Mouse (Mus musculus) large intestine, adult 2 months (tissue): Measurements from ENCODE around the gene Camkmt. TPM values are rescaled to one million over a fixed set of nuclear protein-coding genes. Genes with fewer than 3 reads are reported as not detected.

Source experiments
- DNase-seq: peaks from one replicate; pipeline ENCODE4 v3.0.0-alpha.2; 2012; ENCODE audit warnings: low read depth, low spot score
- WGBS: fragments of 180-500 bp; shearing (Covaris S2); methylation state at CpG from one replicate; pipeline ENCODE4 v1.1.7; 2018; 5-methylcytosine and 5-hydroxymethylcytosine counted together
- polyA plus RNA-seq: library from polyadenylated mRNA; depleted of rRNA; stranded (reverse); fragments of >200 nt; gene quantifications from 2 replicates; pipeline ENCODE4 v1.2.3, GENCODE M21; 2012

Gene Camkmt
- polyA plus RNA-seq, 1 experiment = 1.9 TPM

DNA sequence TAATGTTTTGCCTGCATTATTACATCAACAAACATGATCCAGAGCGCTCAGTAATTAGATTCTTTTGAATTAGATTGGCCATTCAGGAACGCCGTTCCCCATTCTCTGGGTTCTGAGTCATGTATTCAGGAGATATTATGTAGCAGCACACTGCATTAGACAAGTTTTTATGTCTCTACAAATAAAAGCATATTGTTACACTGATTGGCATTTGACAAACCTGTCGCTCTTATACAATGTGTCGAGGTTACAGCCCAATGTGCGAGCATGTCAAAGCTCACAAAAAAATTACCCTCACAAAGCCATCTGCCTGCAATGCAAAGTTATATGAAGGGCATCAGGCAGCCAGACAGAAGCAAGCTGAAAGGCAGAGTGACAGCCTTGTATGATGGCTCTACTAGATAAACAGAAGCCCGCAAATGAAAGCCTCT is 303.6 kb downstream of the Camkmt start:
- WGBS = 90% methylated on average over 7 of the region's 7 CpGs

DNA sequence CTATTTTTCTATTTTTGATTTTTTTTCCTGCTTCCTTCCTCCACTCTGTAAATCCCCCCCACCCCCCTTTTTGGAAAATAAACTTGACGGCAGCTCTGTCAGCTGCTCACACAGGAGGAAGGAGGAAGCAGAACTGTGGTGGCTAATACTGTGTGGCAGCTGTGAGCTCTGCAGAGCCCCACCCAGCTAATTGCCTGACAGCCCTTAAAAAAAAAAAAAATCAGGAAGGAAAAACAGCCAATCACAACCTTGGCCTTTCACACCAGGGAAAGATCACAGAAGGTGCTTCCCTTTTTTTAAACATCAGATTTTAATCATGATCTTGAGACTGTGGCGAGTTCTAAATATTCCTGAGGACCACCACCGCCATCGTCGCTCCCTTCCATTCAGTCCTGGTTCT is 305.1 kb downstream of the Camkmt start:
- DNase-seq = peak; percentile 68
- WGBS = 21% methylated on average over 5 of the region's 5 CpGs

More for the DNA sequence above, 303.6 kb downstream of the Camkmt start:
- no peak for DNase-seq

DNA sequence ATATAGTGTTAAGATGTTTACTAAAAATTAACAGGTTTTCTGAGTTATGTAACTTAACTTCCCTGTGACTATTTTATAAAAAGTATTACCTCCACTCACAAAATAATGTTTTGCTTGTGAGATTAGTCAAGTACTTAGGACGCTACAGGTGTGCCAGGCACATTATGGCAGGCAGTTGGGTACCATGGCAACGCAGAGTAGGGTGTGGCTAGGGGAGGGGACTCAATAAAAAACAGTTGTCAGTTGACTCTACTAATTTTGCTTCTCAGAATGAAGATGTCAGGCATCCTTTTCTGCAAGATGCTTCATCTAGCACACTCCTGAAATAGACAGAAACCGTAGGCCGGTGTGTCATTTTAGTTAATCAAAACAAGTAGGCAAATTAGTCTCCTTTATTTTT is 310.4 kb downstream of the Camkmt start:
- 57% methylated on average over 4 of the region's 4 CpGs for WGBS
- no peak for DNase-seq

DNA sequence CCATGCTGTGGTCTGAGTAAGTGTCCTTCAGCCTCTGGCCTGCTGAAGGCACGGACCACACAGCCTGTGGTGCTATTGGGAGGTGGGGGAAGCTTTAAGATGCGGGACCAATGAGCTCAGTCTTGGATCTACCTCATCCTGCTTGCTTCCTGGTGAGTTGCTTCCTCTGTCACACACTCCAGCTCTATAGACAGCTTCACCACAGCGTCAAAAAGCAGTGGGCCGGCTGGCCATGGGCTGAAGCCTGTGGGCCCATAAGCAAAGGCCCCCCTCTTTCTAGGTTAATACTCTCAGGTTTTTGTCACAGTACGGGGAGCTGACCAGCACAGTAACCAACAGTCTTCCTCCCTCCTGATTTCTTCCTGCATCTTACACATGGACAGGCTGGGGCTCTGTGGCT is 314.8 kb downstream of the Camkmt start:
- 88% methylated on average over 5 of the region's 5 CpGs for WGBS
- DNase-seq = no peak

DNA sequence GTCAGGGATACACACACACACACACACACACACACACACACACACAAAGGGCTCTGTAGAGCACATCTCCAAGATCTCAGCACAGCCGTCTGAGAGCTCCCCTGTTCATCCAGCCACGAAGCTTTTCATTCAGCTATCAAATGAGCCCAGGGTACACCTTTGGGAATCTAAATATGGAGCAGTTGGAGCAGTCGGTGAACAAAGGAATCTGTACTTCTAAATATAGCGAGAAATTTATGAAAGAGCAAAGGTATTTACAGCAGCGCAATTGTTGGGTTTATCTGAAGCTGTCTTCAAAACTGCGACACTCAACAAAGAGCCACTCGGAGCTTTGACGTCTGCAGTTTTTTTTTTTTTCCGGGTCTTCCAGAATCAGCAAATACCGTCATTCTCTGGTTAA is 315.8 kb downstream of the Camkmt start:
- DNase-seq = no peak

DNA sequence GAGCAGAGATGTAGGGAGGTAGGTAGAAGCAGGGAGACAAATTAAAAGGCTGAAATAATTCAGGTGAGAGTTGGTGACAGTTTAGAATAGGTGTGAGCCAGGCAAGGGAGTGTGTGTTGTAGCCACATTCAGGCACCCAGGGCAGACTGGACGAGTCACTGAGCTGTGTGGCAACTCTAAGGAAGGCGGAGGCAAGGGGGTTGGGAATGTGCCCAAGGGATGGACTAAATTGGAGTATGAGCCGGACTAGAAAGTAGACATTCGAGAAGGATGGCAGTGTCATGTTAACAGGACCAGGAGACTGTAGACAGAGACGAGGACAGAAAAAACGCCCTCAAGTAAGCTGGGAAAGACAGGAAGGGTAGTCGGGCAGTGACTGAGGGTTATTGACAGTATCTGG is 338.5 kb downstream of the Camkmt start:
- WGBS = 79% methylated on average over 7 of the region's 7 CpGs

More for the DNA sequence above, 315.8 kb downstream of the Camkmt start:
- 85% methylated on average over 10 of the region's 10 CpGs for WGBS

DNA sequence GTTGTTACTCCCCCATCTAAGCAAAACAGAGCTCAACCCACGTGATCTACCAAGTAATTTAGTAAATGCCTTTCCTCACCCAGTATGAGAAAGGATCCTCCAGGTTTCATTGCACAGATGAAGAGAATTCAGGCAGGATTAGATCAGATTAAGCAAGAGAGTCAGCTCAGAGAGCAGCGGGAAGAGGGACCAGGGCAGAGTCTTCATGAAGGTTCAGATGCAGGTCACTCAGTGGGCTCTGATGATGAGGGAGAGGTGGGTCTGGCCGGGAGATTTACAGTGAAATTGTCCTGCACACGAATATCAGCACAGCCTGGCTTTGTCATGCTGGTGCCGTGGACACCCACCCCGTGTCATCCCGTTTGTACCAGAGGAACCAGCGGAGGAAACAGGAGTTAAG is 342.6 kb downstream of the Camkmt start:
- DNase-seq = no peak
- WGBS = 61% methylated on average over 8 of the region's 8 CpGs

More for the DNA sequence above, 338.5 kb downstream of the Camkmt start:
- DNase-seq = no peak

DNA sequence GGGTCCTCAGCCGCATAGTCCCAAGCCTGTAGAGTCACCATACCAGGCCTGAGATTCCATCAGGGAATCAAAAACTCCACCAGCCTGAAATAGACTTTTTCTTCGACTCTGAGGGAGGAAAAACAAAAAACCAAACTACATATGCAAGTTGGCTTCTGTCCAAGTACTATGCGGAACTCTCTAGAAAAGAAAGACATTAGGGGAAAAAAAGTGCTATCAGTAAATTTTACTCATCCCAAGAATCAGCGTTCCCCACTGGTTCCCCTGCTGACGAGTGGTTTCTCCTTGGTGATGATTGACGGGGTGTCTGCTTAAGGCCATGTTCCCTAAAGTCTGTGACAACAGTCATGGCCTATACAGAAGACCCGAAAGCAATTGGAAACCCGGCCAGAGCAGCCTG is 352.7 kb downstream of the Camkmt start:
- 80% methylated on average over 8 of the region's 8 CpGs for WGBS
- DNase-seq = no peak

DNA sequence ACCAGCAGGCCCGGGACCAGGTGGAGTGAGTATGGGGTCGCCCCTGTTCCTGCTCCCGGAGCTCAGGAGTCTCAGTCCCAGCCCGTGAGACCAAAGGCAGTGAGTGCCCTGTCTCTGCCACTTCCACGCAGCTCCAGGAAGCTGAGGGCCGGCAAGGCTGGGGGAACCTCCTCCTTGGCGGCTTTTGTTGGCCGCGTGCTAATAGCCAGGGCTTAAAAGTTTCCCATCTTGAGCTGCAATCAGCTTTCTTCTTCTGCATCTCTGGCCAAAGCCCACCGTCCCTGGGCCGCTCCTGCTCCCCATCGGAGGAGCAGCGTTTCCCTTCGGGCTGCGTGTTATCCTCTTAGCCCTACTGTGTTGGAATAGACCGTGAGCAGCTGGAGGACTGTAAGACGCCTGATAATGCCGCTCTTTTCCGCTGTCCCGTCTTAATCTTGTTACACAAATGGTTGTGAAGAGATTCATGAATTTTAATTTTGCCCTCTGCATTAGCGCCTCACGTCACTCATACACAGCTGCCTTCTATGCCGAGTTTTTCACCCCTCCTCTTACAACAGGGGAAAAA is 364.1 kb downstream of the Camkmt start:
- no peak for DNase-seq
- WGBS = 11% methylated on average over 23 of the region's 23 CpGs

DNA sequence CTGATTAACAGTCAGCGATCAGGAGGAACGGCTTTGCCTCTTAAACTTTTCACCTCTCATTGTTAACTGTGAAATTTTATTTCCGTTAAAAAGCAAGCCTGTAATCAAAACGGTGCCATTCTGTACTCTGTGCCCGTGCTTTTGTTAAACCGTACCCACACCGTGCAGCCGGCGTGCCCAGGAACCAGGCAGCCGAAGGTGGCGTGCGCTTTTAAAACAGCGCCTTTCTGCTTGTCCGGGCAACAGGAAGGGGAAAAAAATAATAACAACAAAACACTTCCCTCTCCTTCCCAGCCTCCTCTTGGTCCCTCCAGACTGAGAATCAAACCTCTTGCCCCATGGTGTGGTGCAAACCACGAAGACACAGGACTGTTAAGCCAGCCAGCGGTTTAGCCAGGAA is 364.7 kb downstream of the Camkmt start:
- DNase-seq = no peak
- WGBS = 7% methylated on average over 16 of the region's 16 CpGs

DNA sequence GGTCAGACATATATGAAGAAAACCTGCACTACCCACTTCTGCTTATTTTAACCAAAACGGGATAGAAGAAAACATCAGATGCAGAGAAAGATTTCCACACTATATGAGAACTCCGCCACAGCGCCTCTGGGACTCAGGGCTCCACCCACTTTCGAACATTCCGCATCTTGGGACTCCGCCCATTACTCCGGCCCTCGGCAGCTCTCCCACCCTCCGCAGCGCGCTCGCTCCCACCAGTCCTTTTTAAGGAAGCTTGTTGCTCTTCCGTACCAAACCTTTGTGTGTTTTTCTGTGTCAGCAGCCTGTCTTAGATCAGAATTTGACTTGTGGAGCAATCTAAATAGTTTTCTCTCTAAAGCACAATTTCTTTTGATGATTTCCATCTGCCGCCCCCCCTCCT is 367.7 kb downstream of the Camkmt start:
- WGBS = 20% methylated on average over 14 of the region's 14 CpGs
- DNase-seq = no peak

DNA sequence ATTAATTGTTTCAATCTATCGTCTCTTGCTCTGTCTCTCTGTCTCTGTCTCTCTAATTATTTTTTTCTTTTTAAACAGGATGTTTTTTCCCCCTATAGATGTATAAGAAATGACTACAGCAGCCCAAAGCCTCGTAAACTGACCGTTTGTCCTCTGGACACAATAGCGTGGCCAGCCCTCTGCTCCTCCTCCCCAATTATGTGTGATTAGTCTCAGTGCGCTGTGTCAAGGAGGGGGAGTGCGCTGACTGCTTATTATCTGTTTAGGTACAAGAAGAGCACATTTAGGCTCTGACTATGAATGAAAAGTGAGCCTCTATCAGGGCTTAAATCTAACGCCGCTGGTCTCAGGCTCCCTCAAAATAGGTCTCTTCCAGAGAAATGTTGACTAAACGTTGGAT is 368.2 kb downstream of the Camkmt start:
- 31% methylated on average over 9 of the region's 9 CpGs for WGBS
- no peak for DNase-seq

DNA sequence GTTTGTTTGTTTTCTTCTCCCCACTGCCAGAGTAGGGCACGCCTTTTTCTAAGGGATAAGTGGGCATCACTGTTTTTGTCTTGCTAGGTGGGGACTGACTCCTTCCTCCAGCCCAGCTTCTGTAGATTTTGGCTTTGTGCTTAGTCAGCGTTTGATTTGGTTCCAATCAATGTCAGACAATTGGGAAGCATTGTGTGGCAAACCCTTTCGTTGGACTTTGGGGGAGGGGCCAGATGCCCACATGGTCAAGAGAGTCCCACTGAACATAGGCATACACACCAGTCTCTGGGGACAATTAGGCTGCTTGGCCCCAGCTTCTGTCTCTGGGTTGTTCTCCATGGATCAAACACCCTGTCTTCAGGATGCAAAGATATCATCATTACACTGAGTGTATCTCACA is 371.2 kb downstream of the Camkmt start:
- 57% methylated on average over 3 of the region's 3 CpGs for WGBS

DNA sequence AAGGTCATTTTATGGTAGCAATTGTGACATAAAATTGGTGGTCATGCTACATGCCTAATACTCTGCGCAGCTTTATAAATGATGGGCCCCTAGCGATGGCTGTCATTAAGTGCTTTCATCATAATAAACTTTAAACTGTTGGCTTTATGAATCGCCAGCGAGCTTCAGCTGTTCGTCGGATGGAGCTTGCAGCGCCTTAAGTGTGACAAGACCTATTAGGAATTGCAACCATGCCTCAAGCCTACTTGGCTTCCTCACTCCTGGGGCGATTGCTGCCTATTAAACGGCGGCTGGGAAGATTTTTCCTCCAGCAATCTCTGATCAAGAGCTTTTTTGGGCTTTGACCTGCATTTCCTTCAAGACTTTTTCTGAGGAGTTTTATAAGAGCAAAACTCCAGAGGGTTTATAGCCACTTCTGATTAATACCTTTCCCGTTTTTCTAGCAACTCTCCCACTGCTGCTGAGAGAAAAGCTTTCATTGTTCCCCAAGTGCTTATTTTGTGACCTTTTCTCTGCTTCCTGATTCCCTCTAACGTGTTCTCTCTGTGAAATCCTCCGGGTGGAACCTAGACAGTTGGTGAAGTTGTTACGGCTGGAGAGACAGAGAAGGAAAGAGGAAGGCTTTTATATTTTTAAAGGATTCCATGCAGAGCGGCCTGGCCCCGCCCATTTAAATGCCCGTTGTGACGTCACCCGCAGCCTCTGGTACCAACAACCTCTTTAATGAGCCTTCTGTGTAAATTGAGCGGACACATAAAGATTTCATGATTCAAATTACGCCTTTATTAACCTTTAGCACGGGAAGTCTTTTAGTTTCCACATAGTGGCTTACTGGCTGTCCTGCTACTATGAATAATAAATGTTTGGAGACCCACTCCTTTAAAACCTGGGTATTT is 373.4 kb downstream of the Camkmt start:
- DNase-seq = no peak
- WGBS = 12% methylated on average over 22 of the region's 22 CpGs

More for the DNA sequence above, 371.2 kb downstream of the Camkmt start:
- no peak for DNase-seq

DNA sequence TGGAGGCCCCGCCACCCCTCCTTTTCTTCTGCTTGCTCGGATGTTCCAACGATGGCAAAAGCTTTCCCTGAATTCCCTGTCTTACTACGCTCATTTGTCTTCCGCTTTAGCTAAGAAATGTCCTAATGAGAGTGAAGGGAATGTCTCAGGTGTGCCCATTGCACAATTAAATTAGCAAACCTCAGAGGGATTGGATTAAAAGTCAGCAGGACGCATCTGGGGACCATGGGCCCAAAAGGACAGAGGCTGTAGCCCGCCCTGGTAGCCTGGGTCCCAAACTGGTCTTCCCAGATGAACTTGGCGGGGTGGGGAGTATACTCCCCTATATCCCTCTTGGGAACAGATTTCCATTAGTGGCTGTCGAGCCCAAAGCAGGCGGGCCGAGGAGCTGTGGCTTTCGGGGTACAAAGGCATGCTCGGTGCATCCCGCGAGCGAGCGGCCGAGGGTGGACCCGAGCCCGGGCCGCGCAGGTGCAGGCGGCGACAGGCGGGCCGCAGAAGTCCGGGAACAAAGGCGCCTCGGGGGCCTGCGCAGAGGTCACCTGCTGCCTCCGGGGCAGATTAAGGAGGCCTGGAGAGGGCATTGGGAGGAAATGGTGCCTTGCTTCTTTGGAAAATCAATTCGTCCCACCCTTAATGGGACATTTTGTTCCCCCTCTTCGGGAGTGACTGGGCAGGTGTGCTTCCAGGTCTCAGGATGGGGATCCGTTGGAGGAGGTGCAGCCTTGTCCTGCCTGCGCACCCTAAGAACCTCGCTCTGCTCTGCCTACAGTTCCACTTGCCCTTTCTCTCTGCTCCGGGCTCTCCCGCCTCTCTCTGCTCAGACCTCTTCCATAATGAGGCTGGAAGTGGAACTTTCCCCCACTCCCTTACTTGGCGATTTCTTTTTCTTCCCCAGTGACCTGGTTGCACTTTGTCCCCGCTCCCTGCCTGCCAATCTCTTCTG is 374.4 kb downstream of the Camkmt start:
- DNase-seq = no peak
- 5% methylated on average over 40 of the region's 40 CpGs for WGBS

DNA sequence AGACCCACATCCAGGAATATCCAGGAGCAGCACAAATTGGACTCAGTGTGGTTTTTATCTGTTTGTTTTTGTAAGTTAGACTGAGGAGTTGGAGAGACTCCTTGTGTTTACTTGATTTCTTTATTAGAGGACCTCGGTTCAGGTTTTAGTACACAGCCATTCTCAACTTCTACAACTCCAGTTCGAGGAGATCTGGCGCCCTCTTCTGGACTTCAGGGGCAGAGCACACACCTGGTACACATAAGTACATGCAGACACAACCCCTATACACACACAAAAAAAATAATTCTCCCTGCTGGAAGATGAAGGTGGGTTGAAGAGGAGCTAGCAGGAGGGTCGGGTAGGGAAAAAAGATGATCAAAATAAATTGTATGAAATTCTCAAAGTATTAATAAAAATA is 379.4 kb downstream of the Camkmt start:
- WGBS = 61% methylated on average over 4 of the region's 4 CpGs
- DNase-seq = no peak

DNA sequence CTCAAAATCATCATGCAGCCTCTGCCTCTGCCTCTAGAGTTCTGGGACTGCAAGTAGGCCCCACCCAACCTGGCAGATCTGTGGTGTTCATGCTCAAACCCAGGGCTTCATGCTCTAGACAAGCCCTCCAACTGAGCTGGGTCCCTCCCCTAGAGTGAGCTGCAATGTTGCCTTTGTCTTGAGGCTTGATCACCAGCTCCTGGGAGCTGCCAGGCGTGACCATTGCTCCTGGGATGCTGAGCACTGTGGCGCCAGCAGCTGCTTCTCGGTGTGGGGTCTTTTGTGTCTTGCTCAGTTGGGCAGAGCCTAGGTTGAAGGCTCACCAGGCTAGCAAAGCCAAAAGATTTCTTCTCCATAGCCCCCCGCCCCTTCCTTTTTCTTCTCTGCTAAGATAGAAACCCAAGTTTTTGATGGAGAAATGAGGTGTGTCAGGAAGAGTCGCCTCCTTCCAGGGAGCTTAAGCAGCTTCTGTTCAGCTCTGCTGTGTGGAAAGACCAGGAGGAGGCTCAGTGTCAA is 382.4 kb downstream of the Camkmt start:
- no peak for DNase-seq
- 14% methylated on average over 5 of the region's 5 CpGs for WGBS

DNA sequence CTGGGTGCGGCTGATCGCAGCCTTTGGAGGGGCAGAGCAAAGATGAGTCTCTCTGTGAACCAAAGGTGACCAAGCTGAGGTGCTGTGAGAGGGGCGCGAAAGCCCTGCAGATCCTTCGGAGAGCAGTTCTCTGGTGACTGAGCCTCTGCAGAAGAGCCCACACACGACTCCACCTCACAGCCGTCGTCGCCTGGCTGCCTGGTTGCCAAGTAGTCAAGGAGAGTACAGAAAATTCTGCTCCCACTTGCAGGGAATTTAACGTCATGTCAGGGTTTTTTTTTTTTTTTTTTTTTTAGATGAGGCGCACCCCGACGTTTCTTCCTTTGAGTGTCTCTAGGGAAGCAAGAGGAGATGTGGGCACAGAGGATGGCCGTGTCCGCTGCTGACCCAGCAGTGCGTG is 382.9 kb downstream of the Camkmt start:
- no peak for DNase-seq
- WGBS = 5% methylated on average over 16 of the region's 16 CpGs

DNA sequence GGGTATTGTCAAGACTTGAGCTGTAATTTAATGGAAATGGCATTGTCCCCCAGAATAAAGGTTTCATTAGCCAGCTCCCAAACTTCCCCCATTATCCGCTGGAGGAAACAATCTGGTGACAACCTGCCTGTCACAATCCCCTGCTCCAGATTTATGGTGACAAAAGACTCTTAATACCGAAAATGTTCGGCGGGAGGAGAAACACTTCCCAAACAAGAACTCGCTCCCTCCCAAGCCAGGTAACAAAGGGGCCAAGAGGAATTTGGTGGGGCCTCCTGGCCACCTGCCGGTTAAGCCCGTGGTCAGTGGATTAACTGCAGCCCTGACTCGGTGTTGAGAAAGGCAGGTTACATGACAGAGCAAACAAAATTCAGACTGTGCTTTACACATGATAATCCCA is 383.5 kb downstream of the Camkmt start:
- WGBS = 8% methylated on average over 8 of the region's 8 CpGs
- no peak for DNase-seq

DNA sequence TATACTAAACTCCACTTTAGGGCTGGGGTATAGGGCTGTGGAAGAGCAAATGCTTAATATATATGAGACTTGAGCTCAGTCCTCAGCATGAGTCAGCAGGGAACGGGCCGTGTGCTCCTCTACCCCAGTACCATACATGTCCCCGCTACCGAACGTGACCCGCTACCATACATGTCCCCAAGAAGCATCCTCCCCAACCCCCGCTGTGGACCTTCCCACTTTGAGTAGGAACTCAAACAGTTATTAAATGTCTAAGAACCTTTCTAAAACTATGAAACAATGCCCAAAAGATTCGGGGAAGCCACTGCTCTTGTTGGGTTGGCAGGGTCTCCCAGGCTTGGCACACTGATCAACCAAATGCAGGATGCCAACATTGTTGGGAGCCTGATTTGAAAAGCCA is 390.9 kb downstream of the Camkmt start:
- 90% methylated on average over 8 of the region's 8 CpGs for WGBS
- no peak for DNase-seq
